Mouse (Mus musculus) kidney, postnatal 14 days (tissue): ENCODE measurements at regions not wholly inside any gene's neighbourhood (a gene's known extent, or its start where the extent isn't known, plus 50 kb on each side); places are given as distances from the start of the nearest gene placed in this dataset.
"Not testable (repeated sequence)": the region's sequence is repeated elsewhere in the genome, so short reads cannot be mapped to it uniquely, and the experiment has no call there.

Experiments used
- DNase-seq: peaks from one replicate; pipeline ENCODE4 v3.0.0; 2022; ENCODE audit warnings: mixed read lengths

- DNase-seq, result no peak
Observed at GRCm38 (mm10) chr9:11192183-11192582, 287.6 kb upstream of the Cntn5 start.

GRCm38 (mm10) chr9:11145799-11146198, 241.2 kb upstream of the Cntn5 start:
- DNase-seq, result no peak

DNA sequence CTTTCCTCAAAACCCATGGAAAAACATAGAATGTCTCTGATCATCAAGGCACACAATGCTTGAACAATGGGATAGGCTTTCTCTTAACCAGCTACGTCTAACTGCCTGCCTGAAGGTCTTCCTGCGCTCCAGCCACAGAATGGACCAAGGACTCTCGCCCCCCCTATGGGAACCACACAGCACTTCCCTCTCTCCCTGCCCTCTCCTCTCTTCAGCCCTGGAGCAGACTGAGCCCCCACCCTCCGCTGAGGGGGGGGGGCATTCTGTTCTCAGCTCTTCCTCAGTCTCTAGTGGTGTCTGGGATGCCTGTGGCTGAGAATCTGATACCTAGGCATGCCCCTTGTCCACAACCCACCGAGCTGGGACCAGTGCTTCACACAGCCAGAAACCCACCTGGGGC, 222.3 kb upstream of the Cntn5 start:
- no peak for DNase-seq

- no peak for DNase-seq
Observed at GRCm38 (mm10) chr9:11119153-11119552, 214.6 kb upstream of the Cntn5 start.

DNA sequence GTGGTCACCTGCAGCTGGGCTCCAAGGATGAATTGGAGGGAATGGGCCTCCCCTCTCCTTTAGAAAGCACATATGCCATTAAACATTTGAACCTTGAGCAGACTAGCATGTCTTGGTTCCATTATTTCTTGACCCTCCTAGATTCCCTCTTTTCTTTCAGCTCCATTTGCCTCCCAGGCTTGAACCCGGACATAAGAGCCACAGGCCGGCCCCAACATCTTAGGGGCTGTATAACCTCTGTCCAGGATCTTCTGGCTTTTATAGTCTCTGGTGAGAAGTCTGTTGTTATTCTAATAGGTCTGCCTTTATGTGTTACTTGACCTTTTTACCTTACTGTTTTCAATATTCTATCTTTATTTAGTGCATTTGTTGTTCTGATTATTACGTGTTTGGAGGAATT, 203.3 kb upstream of the Cntn5 start:
- DNase-seq, result not testable (repeated sequence)

DNA sequence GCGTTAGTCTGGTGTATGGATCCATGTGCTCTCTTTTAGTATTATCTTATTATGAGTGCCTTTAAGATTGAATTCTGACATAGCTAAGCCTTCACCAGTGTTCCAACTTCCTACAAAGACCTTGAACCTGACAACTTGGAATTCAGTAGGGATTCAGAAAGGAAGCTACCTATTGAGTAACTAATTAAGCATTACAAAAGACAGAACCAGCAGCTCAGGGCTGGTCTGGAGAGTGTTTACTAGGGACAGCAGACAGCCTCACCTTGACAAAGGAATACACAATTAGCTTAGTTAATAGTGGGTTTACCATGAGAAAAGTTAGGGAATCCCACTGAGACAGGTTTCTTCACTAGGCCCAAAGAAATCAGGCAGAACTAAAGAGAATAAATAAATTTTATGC, 202.6 kb upstream of the Cntn5 start:
- DNase-seq, result not testable (repeated sequence)

- no peak for DNase-seq
Observed at GRCm38 (mm10) chr9:11106268-11106667, 201.7 kb upstream of the Cntn5 start.

GRCm38 (mm10) chr9:11103448-11103847, 198.9 kb upstream of the Cntn5 start:
- DNase-seq, result no peak

DNA sequence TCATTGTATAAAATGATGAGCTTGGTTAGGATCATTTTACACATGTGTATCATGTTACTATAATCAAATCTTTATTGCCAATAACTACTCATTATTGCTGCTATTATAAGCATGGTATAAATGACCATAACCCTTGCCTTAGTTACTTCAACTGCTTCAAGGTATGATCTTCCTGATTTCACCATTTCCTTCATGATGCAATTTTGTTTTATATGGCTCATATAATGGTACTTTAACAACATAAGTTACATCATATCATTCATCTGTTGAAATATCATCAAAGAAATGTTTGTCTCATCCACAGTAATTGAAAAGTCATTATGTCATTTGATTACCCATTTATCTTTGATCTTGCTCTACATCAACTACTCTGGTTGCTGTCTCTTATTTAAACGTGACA, 188.3 kb upstream of the Cntn5 start:
- DNase-seq, result no peak

- not testable (repeated sequence) for DNase-seq
Observed at GRCm38 (mm10) chr9:11067125-11067524, 162.6 kb upstream of the Cntn5 start.

DNA sequence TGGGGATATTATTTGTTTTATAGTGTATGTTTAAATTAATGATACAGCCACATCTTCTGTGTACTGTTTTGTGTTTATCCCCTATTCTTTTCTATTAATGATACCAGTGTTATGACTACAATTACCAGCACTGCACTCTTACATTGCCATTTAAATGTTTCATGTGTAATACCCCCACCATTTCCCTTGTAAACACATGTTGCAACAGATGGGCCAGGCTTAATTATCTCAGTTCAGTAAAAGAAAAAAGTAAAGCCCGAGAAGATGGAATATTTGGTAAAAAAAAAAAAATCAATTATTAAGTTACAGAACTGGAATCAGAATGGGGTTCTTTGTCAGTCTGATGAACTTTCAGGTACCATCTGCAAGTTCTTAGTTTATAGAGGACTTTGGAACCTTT, 158.3 kb upstream of the Cntn5 start:
- DNase-seq, result no peak
